Mouse (Mus musculus) adrenal gland, adult (tissue): ENCODE results near the gene Zfp287.
"Not testable (repeated sequence)": the region's sequence is repeated elsewhere in the genome, so short reads cannot be mapped to it uniquely, and the experiment has no call there.

ENCODE experiments used
- DNase-seq, 2 experiments: peaks; one replicate each; pipeline ENCODE4 v3.0.0; 2022 to 2023; ENCODE audit warnings: low spot score in 1 of 2; ENCODE audit not compliant: inconsistent age in 2 of 2

The Zfp287 gene

GRCm38 (mm10) chr11:62731311-62732021 lies at the start of gene Zfp287:
Gene Zfp287 (minus strand): TSS chr11:62731905.
- DNase-seq = peak; percentile 90 to 96

GRCm38 (mm10) chr11:62776510-62776909 lies 44.8 kb upstream of the Zfp287 start:
- no peak for DNase-seq

GRCm38 (mm10) chr11:62760755-62761457 lies 29.2 kb upstream of the Zfp287 start:
- peak in 1 of 2 experiments; percentile 40 for DNase-seq

GRCm38 (mm10) chr11:62758491-62758890 lies 26.8 kb upstream of the Zfp287 start:
- no peak for DNase-seq

DNA sequence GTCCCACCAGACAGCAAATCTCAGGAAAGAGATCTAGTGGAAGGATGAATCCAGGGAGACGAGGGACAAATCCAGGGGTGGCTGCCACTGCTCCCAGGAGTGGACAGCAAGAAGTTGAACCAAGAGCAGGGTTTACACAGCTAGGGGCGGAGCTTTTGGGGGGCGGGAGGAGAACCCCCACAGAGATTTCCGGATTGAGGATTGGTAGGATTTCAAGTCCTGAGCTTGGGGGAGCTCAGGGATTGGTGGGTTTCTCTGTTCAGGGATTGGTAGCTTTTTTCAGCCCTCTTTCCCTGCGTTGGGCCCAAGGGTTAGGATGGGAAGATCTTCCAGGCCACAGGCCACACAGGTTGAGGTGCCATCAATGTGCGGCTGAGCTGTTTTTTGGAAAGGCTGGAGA lies 26.2 kb upstream of the Zfp287 start:
- DNase-seq = no peak

GRCm38 (mm10) chr11:62757143-62757507 lies 25.4 kb upstream of the Zfp287 start:
- DNase-seq = no peak

GRCm38 (mm10) chr11:62756456-62757142 lies 24.9 kb upstream of the Zfp287 start:
- DNase-seq = peak; percentile 97 to 99

DNA sequence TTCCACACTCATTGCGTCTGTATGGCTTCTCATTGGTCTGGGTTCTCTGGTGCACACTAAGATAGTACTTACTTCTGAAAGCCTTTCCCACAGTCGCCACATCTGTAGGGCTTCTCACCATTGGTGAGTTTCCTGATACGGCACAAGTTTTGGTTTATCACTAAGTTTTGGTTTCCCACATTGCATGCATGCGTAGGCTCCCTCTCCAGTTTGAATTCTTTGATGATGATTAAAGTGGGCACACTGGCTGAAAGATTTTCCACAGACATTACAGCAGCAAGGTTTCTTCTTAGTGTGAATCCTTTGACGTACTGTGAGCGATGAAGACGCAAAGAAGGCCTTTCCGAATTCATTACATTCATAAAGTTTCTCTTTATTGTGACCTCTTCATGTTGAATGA lies 21.1 kb upstream of the Zfp287 start, which contains the start of gene Gm10428:
TSS of gene Gm10428 (plus strand) at position 321 of the 400 bp plus-strand sequence.
- no peak for DNase-seq

- DNase-seq = no peak
Measured at GRCm38 (mm10) chr11:62752191-62752590, 20.5 kb upstream of the Zfp287 start.

DNA sequence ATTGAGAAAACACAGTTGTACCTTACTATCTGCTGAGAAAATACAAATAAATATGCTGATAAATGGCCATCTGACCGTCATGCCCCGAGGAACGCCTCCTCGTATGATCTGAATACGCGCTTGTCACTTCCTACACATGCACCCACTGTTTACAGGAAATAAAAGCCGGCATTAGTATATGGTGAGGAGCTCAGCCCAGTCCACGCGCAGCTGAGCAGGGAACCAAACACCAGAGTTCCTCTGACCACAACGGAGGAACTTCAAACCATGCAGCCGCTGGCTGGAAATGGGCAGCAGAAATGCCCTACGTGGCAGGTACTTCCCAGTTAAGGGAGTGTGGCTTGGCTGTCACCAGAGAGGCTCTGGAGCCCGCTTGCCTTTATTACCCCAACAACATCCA lies 17.7 kb upstream of the Zfp287 start:
- DNase-seq = not testable (repeated sequence)

DNA sequence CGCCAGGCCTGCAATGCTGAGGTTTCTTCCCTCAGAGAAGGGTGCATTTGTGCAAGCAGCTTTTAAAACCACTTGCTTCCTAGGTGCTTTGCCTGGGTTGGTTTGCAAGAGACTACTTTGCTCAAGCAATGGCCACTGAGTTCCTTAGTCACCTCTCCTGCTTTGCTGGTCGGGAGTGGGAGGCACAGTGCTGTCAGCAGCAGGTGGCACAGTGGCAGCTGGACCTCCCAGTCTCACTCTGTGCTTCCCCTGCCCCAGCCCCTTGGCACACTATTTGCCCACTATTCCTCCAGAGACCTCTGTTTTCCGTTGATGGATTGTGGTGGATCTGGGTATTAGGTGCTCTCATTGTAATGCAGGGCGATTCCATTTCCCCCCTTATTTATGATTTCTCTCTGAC lies 16.4 kb upstream of the Zfp287 start:
- DNase-seq = no peak

- DNase-seq = no peak
Measured at GRCm38 (mm10) chr11:62747227-62747626, 15.5 kb upstream of the Zfp287 start.

DNA sequence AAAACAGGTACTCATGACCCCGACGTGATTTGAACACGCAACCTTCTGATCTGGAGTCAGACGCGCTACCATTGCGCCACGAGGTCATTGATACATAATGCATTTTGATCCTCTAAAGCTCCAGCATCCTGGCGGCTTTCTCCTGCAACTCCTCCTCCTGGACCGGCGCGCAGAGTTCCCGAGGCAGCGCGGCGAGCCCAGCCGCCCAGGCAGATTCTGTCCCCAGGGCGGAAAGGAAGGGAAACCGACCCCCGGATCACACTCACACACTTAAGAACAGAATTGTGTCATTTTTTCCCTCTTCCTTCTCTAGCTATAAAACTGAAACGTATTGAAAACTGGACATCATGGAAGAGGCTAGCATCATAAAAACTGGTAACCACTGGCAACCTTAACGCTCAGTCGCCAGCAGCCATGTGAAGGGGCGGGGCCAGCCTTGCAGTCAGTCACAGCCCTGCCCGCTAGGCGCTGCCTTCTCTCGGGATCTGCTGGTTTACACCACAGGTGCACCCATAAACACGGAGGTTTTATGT lies 14.4 kb upstream of the Zfp287 start:
- peak; percentile 62 to 86 for DNase-seq

GRCm38 (mm10) chr11:62744103-62744502 lies 12.4 kb upstream of the Zfp287 start:
- DNase-seq = peak; percentile 44 to 85

GRCm38 (mm10) chr11:62742261-62742957 lies 10.7 kb upstream of the Zfp287 start:
- DNase-seq = no peak

- DNase-seq = no peak
Measured at GRCm38 (mm10) chr11:62741186-62741585, 9.5 kb upstream of the Zfp287 start.

DNA sequence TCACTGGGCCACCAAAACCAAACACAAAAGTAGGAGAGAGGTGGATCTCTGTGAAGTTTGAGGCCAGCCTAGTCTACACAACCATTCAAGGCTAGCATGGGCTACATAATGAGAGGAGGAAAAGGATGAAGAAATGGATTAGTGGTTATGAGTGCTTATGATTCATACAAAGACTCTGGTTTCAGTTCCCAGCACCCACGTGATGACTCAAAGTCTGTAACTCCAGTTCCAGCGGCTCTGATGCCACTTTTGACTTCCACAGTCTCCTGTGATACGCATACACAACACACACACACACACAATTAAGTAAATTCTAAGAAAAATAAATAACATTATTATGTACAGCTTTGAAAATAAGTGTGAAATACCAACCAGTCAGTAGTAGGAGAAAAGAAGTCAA lies 960 bp upstream of the Zfp287 start:
- no peak for DNase-seq

DNA sequence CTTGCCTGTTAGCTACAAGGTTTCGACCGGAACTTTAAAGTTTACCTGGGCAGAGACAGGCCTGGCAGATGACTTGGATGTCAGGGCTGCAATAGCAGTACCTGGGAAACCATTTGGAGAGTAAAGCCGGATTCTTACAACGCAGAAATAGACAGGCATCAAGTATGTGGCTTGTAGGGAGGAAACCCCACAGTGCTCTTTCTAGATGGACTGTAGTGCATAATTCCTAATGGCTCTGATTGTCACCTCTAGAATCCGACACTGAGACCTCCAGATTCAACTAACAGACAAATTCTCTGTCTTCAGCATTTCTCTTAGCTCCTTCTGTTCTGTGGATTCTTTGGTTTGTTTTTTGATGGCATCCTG lies 300 bp upstream of the Zfp287 start:
- no peak for DNase-seq

- no peak for DNase-seq
Measured at GRCm38 (mm10) chr11:62728276-62728675, 3.4 kb downstream of the Zfp287 start.

DNA sequence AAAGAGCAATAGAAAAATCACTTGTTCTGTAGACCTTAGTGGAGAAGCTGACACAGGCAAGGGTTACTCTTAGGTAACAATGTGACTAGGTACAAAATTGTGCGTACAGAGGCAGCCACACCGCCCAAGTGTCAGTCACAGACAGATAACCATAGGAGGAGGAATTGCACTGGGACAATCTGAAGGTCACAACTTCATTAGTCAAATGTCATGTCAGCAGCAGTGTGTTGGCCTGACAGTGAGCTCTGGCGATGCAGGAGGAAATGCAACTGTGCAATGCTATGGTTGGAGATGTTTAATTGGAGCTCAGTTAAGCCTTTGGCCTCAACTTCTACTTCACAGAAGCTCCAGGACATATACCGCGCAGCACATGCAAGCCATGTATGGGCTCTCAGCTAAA lies 21.0 kb downstream of the Zfp287 start:
- peak; percentile 33 to 53 for DNase-seq

DNA sequence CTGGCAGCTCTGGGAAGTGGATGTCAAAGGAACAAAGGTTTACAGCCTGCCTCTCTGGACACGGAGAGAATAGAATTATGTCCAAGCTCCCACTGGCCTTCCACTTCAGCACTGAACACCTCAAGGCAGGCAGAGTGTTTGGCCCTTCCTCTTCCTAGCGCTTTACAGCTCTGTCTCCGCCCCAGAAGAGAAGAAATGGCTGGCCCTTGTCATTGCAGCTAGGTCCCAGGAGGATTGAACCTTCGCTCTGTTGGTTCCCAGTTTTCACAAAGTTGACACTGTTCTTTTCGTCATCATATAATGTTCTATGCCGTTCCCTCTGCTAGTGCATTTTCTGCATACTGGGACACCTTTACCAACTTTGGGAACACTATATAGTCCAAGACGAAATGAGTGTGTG lies 23.5 kb downstream of the Zfp287 start:
- DNase-seq = no peak
